Mouse (Mus musculus) forebrain, postnatal 0 days (tissue): ENCODE data around the gene Ptpn12. TPM values are rescaled to one million over a fixed set of nuclear protein-coding genes. Genes with fewer than 3 reads are reported as not detected.

Experiments
- ATAC-seq: fragments of 200-750 bp; cut with Nextera tagmentation; 2 replicates; pipeline ENCODE4 v1.8.0; 2017; ENCODE audit warnings: mild to moderate bottlenecking, moderate library complexity
- DNase-seq: peaks from one replicate; pipeline ENCODE4 v3.0.0-alpha.2; 2015
- H3K27ac ChIP-seq: fragments of 300-500 bp; sonication (generic); 2 replicates; pipeline ENCODE4 v1.5.1; 2014; ENCODE audit warnings: low read depth, mild to moderate bottlenecking, antibody characterized with exemption, low read length, moderate library complexity, mixed read lengths
- H3K27me3 ChIP-seq: fragments of 300-500 bp; sonication (generic); 2 replicates; pipeline ENCODE4 v1.6.1; 2014; ENCODE audit warnings: mild to moderate bottlenecking, low read length, mixed read lengths; ENCODE audit not compliant: insufficient read depth
- H3K36me3 ChIP-seq: fragments of 300-500 bp; sonication (generic); 2 replicates; pipeline ENCODE4 v1.6.1; 2014; ENCODE audit warnings: mild to moderate bottlenecking, moderate library complexity; ENCODE audit not compliant: insufficient read depth
- H3K4me1 ChIP-seq: fragments of 300-500 bp; sonication (generic); 2 replicates; pipeline ENCODE4 v1.6.1; 2014; ENCODE audit warnings: antibody characterized with exemption; ENCODE audit not compliant: insufficient read depth
- H3K4me2 ChIP-seq: fragments of 300-500 bp; sonication (generic); 2 replicates; pipeline ENCODE4 v1.6.1; 2014; ENCODE audit warnings: low read depth, mild to moderate bottlenecking, moderate library complexity
- H3K4me3 ChIP-seq: fragments of 300-500 bp; sonication (generic); 2 replicates; pipeline ENCODE4 v1.5.1; 2014; ENCODE audit warnings: low read depth, low read length, mixed read lengths
- H3K9ac ChIP-seq: fragments of 300-500 bp; sonication (generic); 2 replicates; pipeline ENCODE4 v1.6.1; 2014; ENCODE audit warnings: mild to moderate bottlenecking
- H3K9me3 ChIP-seq: fragments of 300-500 bp; sonication (generic); 2 replicates; pipeline ENCODE4 v1.6.1; 2016; ENCODE audit warnings: low read length
- CTCF ChIP-seq: sonication (generic); IDR thresholded peaks from 2 replicates; pipeline ENCODE4 v1.5.1; 2016; ENCODE audit warnings: antibody characterized with exemption, control low read depth, low read depth
- WGBS: fragments of 180-500 bp; shearing (Covaris S2); extraction: QIAGEN DNeasy Blood & Tissue Kit; methylation state at CpG from one replicate; pipeline ENCODE4 v1.1.7; 2014; 5-methylcytosine and 5-hydroxymethylcytosine counted together
- polyA plus RNA-seq: library from polyadenylated mRNA; unstranded; fragments of >200 nt; fragmentation: Nextera tagmentation; extraction: Ambion mirVana; gene quantifications from 2 replicates; pipeline ENCODE4 v1.2.1, GENCODE M21; 2015
- total RNA-seq: library from RNA; depleted of rRNA; stranded (reverse); fragments of >200 nt; gene quantifications from 2 replicates; pipeline ENCODE4 v1.2.3, GENCODE M21; 2014

Gene Ptpn12
- total and polyA plus RNA-seq, 2 experiments from 2014 or later: 12.1 to 31.8 TPM

- Histone ChIP-seq H3K4me2 (no peak overlapping the region), H3K9ac (no peak overlapping the region), H3K9me3 (no peaks in the 10 kb centered on the region), H3K4me1 (peaks cover 4% of the 10 kb centered on the region; the same call in 1 of the 2 replicates), H3K4me3 (no peak overlapping the region), H3K27me3 (no peaks in the 10 kb centered on the region), H3K27ac (no peak overlapping the region), H3K36me3 (0 out of 2 replicates have a peak, but pooled peaks cover 3% of the 10 kb centered on the region)
- no peak for TF ChIP-seq CTCF
- DNase-seq (no peak), ATAC-seq (no peak)
- WGBS: 42% methylated on average over 3 of the region's 3 CpGs
Observed at GRCm38 (mm10) chr5:21032626-21033025, 23.1 kb downstream of the Ptpn12 start.

- Histone ChIP-seq H3K9me3 (no peaks in the 10 kb centered on the region), H3K4me1 (peaks cover 4% of the 10 kb centered on the region; the same call in 1 of the 2 replicates), H3K9ac (no peak overlapping the region), H3K27me3 (no peaks in the 10 kb centered on the region), H3K36me3 (0 out of 2 replicates have a peak, but pooled peaks cover 11% of the 10 kb centered on the region), H3K4me2 (no peak overlapping the region), H3K27ac (no peak overlapping the region), H3K4me3 (no peak overlapping the region)
- no peak for TF ChIP-seq CTCF
- ATAC-seq (no peak), DNase-seq (no peak)
Observed at GRCm38 (mm10) chr5:21030226-21030625, 25.5 kb downstream of the Ptpn12 start.

- peak; percentile 27; the same call in 1 of the 2 replicates for ATAC-seq
- no peak for TF ChIP-seq CTCF
- no peak for DNase-seq
- no peaks in the 10 kb centered on the region for H3K4me1 ChIP-seq
- no peaks in the 10 kb centered on the region for H3K27me3 ChIP-seq
- H3K4me3 ChIP-seq: no peak overlapping the region
- peaks cover 45% of the 10 kb centered on the region for H3K36me3 ChIP-seq
- 63% methylated on average over 5 of the region's 5 CpGs for WGBS
- H3K27ac ChIP-seq: no peak overlapping the region
- H3K4me2 ChIP-seq: no peak overlapping the region
- H3K9ac ChIP-seq: no peak overlapping the region
- H3K9me3 ChIP-seq: no peaks in the 10 kb centered on the region
Observed at GRCm38 (mm10) chr5:21017075-21017474, 38.6 kb downstream of the Ptpn12 start.

- DNase-seq: no peak
- Histone ChIP-seq H3K27me3 (no peaks in the 10 kb centered on the region), H3K9me3 (no peaks in the 10 kb centered on the region), H3K9ac (no peak overlapping the region), H3K36me3 (peaks cover 35% of the 10 kb centered on the region), H3K27ac (no peak overlapping the region), H3K4me2 (no peak overlapping the region), H3K4me3 (no peak overlapping the region), H3K4me1 (no peaks in the 10 kb centered on the region)
- TF ChIP-seq CTCF: no peak
- ATAC-seq: no peak
Observed at GRCm38 (mm10) chr5:21010908-21011307, 44.8 kb downstream of the Ptpn12 start.

GRCm38 (mm10) chr5:21002723-21003122 lies 53.0 kb downstream of the Ptpn12 start:
- no peaks in the 10 kb centered on the region for H3K4me1 ChIP-seq
- TF ChIP-seq CTCF: no peak
- WGBS: 96% methylated on average over 6 of the region's 6 CpGs
- no peak for ATAC-seq
- H3K9ac ChIP-seq: no peak overlapping the region
- peaks cover 58% of the 10 kb centered on the region for H3K36me3 ChIP-seq
- no peak overlapping the region for H3K27ac ChIP-seq
- DNase-seq: no peak
- no peak overlapping the region for H3K4me2 ChIP-seq
- H3K4me3 ChIP-seq: no peak overlapping the region
- H3K27me3 ChIP-seq: no peaks in the 10 kb centered on the region
- 0 out of 2 replicates have a peak, but pooled peaks cover 3% of the 10 kb centered on the region for H3K9me3 ChIP-seq

- DNase-seq: no peak
- TF ChIP-seq CTCF: no peak
- Histone ChIP-seq H3K4me1 (no peaks in the 10 kb centered on the region), H3K27ac (no peak overlapping the region), H3K4me2 (no peak overlapping the region), H3K9ac (no peak overlapping the region), H3K27me3 (no peaks in the 10 kb centered on the region), H3K4me3 (no peak overlapping the region), H3K9me3 (0 out of 2 replicates have a peak, but pooled peaks cover 3% of the 10 kb centered on the region), H3K36me3 (peaks cover 66% of the 10 kb centered on the region)
- whole genome bisulfite sequencing: 99% methylated on average over 10 of the region's 10 CpGs
- no peak for ATAC-seq
Observed at GRCm38 (mm10) chr5:21001622-21002315, 53.9 kb downstream of the Ptpn12 start.

GRCm38 (mm10) chr5:20998427-20998826 lies 57.3 kb downstream of the Ptpn12 start:
- ATAC-seq (no peak), DNase-seq (no peak)
- no peak for TF ChIP-seq CTCF
- Histone ChIP-seq H3K27me3 (no peaks in the 10 kb centered on the region), H3K9ac (no peak overlapping the region), H3K9me3 (0 out of 2 replicates have a peak, but pooled peaks cover 3% of the 10 kb centered on the region), H3K4me2 (no peak overlapping the region), H3K27ac (no peak overlapping the region), H3K4me1 (no peaks in the 10 kb centered on the region), H3K36me3 (peaks cover 72% of the 10 kb centered on the region), H3K4me3 (no peak overlapping the region)
- WGBS: 92% methylated on average over 6 of the region's 6 CpGs
